Mouse (Mus musculus): ENCODE measurements around the gene Capn10. TPM values are rescaled to one million over a fixed set of nuclear protein-coding genes. Genes with fewer than 3 reads are reported as not detected.
A peak's percentile ranks its signal among the peaks of the same experiment; 100 is the strongest.

The Capn10 gene
- polyA plus RNA-seq, 1 experiment from 2014 or later: 31.6 TPM

GRCm38 (mm10) chr1:92979073-92979602, 45.0 kb downstream of the Capn10 start:
- TF ChIP-seq CTCF (IDR thresholded peaks at IDR 0.05; ENCODE audit: low read depth): no peak
- WGBS: 33% methylated on average over 11 of the region's 11 CpGs
- Histone ChIP-seq H3K27me3 (replicated peaks; ENCODE audit: control insufficient read depth, insufficient read depth, low read length) (no peaks in the 10 kb centered on the region), H3K9ac (ENCODE audit: low read depth, low read length) (no peak overlapping the region), H3K4me2 (replicated peaks; ENCODE audit: low read depth) (no peak overlapping the region), H3K4me3 (ENCODE audit: low read depth, low read length) (no peak overlapping the region), H3K36me3 (ENCODE audit: control insufficient read depth, insufficient read depth) (peaks cover 5% of the 10 kb centered on the region; the same call in 1 of the 2 replicates), H3K4me1 (replicated peaks; ENCODE audit: control insufficient read depth, insufficient read depth, low read length) (no peaks in the 10 kb centered on the region), H3K27ac (ENCODE audit: low read depth, low read length) (no peak overlapping the region), H3K9me3 (ENCODE audit: control insufficient read depth) (no peaks in the 10 kb centered on the region)
- ATAC-seq: no peak; the same call in 1 of the 2 replicates

DNA sequence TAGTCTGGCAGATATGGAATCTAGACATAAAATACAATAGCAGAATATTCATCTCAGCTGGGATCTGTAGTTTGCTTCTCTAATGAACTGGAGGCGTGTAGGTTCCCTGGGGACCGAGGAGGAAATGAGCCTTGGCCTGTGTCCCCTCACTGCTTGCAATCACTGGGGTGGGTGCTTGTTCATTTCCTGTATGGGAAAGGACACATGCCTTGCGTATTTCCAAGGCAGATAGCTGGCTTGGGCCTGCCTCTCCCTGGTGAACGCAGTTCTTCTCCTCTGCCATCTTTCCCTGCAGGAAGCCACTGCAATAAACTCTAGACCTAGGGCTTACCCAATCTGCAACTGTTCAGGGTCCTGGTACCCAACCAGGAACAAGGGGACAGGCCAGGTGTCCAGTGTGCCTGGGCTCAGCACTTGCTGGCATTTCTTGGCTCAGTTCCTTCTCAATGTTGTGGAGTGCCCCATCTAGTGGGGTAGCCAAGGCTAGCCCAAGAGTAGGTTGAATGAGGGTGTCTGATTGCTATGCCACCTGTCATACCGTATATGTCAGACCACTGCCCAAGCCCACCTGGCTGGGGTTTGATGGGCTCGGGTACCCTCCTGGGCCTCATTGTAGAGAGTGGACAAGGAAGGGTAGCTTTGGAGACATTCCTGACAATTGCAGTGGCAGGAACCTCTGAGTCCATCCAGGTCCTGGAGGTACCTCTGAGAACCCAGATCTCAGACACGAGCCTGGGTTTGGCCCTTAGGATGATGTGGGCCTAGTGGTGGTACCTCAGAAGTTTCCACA, 47.1 kb downstream of the Capn10 start:
- H3K4me3 ChIP-seq (ENCODE audit: low read depth, low read length): no peak overlapping the region
- WGBS: 77% methylated on average over 7 of the region's 7 CpGs
- ATAC-seq: no peak
- H3K9ac ChIP-seq (ENCODE audit: low read depth, low read length): no peak overlapping the region
- no peak overlapping the region for H3K27ac ChIP-seq (ENCODE audit: low read depth, low read length)
- H3K27me3 ChIP-seq (replicated peaks; ENCODE audit: control insufficient read depth, insufficient read depth, low read length): no peaks in the 10 kb centered on the region
- H3K9me3 ChIP-seq (ENCODE audit: control insufficient read depth): no peaks in the 10 kb centered on the region
- no peaks in the 10 kb centered on the region for H3K4me1 ChIP-seq (replicated peaks; ENCODE audit: control insufficient read depth, insufficient read depth, low read length)
- H3K4me2 ChIP-seq (replicated peaks; ENCODE audit: low read depth): no peak overlapping the region
- H3K36me3 ChIP-seq (ENCODE audit: control insufficient read depth, insufficient read depth): peaks cover 6% of the 10 kb centered on the region; the same call in 1 of the 2 replicates
- no peak for TF ChIP-seq CTCF (IDR thresholded peaks at IDR 0.05; ENCODE audit: low read depth)

GRCm38 (mm10) chr1:92982931-92983605, 48.9 kb downstream of the Capn10 start:
- H3K4me3 ChIP-seq (ENCODE audit: low read depth, low read length): no peak overlapping the region
- no peak for TF ChIP-seq CTCF (IDR thresholded peaks at IDR 0.05; ENCODE audit: low read depth)
- no peak for ATAC-seq
- no peaks in the 10 kb centered on the region for H3K9me3 ChIP-seq (ENCODE audit: control insufficient read depth)
- peaks cover 6% of the 10 kb centered on the region; the same call in 1 of the 2 replicates for H3K36me3 ChIP-seq (ENCODE audit: control insufficient read depth, insufficient read depth)
- no peaks in the 10 kb centered on the region for H3K4me1 ChIP-seq (replicated peaks; ENCODE audit: control insufficient read depth, insufficient read depth, low read length)
- H3K27me3 ChIP-seq (replicated peaks; ENCODE audit: control insufficient read depth, insufficient read depth, low read length): no peaks in the 10 kb centered on the region
- no peak overlapping the region for H3K27ac ChIP-seq (ENCODE audit: low read depth, low read length)
- H3K4me2 ChIP-seq (replicated peaks; ENCODE audit: low read depth): no peak overlapping the region
- 88% methylated on average over 17 of the region's 17 CpGs for WGBS
- H3K9ac ChIP-seq (ENCODE audit: low read depth, low read length): no peak overlapping the region

DNA sequence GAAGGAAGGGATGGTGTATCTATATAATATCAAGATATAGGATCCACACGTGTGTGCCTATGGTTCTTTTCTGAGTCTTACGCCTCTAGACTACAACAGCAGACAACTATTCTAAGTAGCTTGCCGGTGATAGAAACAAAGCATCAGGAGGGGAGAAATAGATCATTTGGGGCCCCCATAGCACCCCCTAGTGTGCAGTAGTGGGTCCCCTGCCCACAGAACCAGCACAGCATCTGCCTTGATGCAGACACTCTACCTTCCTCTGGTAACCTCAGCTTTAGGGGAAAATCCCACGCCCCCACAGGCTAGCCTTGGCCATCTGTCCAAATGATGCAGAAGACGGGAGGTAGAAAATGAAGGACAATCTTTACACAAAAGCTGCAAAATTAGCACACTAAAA, 50.8 kb downstream of the Capn10 start:
- Histone ChIP-seq H3K4me2 (replicated peaks; ENCODE audit: low read depth) (no peak overlapping the region), H3K4me3 (ENCODE audit: low read depth, low read length) (no peak overlapping the region), H3K4me1 (replicated peaks; ENCODE audit: control insufficient read depth, insufficient read depth, low read length) (no peaks in the 10 kb centered on the region), H3K27ac (ENCODE audit: low read depth, low read length) (no peak overlapping the region), H3K27me3 (replicated peaks; ENCODE audit: control insufficient read depth, insufficient read depth, low read length) (no peaks in the 10 kb centered on the region), H3K36me3 (ENCODE audit: control insufficient read depth, insufficient read depth) (peaks cover 6% of the 10 kb centered on the region; the same call in 1 of the 2 replicates), H3K9ac (ENCODE audit: low read depth, low read length) (no peak overlapping the region), H3K9me3 (ENCODE audit: control insufficient read depth) (no peaks in the 10 kb centered on the region)
- TF ChIP-seq CTCF (IDR thresholded peaks at IDR 0.05; ENCODE audit: low read depth): no peak
- 88% methylated on average over 5 of the region's 5 CpGs for WGBS
- no peak for ATAC-seq

GRCm38 (mm10) chr1:92988894-92989293, 54.7 kb downstream of the Capn10 start:
- peaks cover 3% of the 10 kb centered on the region; the same call in 1 of the 2 replicates for H3K36me3 ChIP-seq (ENCODE audit: control insufficient read depth, insufficient read depth)
- H3K4me1 ChIP-seq (replicated peaks; ENCODE audit: control insufficient read depth, insufficient read depth, low read length): no peaks in the 10 kb centered on the region
- no peak for ATAC-seq
- H3K27me3 ChIP-seq (replicated peaks; ENCODE audit: control insufficient read depth, insufficient read depth, low read length): no peaks in the 10 kb centered on the region
- H3K4me3 ChIP-seq (ENCODE audit: low read depth, low read length): no peak overlapping the region
- H3K9ac ChIP-seq (ENCODE audit: low read depth, low read length): no peak overlapping the region
- H3K9me3 ChIP-seq (ENCODE audit: control insufficient read depth): no peaks in the 10 kb centered on the region
- TF ChIP-seq CTCF (IDR thresholded peaks at IDR 0.05; ENCODE audit: low read depth): no peak
- H3K27ac ChIP-seq (ENCODE audit: low read depth, low read length): no peak overlapping the region
- 30% methylated on average over 4 of the region's 4 CpGs for whole genome bisulfite sequencing
- H3K4me2 ChIP-seq (replicated peaks; ENCODE audit: low read depth): no peak overlapping the region

DNA sequence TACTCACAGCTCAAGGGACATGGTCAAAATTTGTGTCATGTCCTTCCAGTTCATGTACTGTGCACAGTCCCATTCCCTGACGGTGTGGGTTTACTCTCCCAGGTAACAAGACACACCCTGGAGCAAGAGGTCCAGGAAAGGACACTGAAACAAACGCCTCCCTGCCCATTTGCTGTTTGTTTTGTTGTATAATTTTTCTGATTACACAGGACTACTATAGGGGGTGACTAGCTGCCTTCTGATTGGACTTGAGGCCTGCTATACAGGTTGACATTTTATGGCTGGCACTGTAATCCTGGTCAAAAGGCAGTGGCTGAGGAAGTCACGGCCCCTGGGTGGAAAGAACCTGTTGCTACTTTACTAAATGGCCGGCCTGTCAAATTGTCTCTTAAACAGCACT, 55.7 kb downstream of the Capn10 start:
- 31% methylated on average over 4 of the region's 4 CpGs for WGBS
- peak; percentile 53; the same call in 1 of the 2 replicates for ATAC-seq
- H3K9ac ChIP-seq (ENCODE audit: low read depth, low read length): no peak overlapping the region
- no peaks in the 10 kb centered on the region for H3K9me3 ChIP-seq (ENCODE audit: control insufficient read depth)
- no peaks in the 10 kb centered on the region for H3K4me1 ChIP-seq (replicated peaks; ENCODE audit: control insufficient read depth, insufficient read depth, low read length)
- no peak overlapping the region for H3K4me3 ChIP-seq (ENCODE audit: low read depth, low read length)
- TF ChIP-seq CTCF (IDR thresholded peaks at IDR 0.05; ENCODE audit: low read depth): no peak
- no peak overlapping the region for H3K4me2 ChIP-seq (replicated peaks; ENCODE audit: low read depth)
- no peak overlapping the region for H3K27ac ChIP-seq (ENCODE audit: low read depth, low read length)
- no peaks in the 10 kb centered on the region for H3K36me3 ChIP-seq (ENCODE audit: control insufficient read depth, insufficient read depth)
- no peaks in the 10 kb centered on the region for H3K27me3 ChIP-seq (replicated peaks; ENCODE audit: control insufficient read depth, insufficient read depth, low read length)
